In the genomic region with DNA sequence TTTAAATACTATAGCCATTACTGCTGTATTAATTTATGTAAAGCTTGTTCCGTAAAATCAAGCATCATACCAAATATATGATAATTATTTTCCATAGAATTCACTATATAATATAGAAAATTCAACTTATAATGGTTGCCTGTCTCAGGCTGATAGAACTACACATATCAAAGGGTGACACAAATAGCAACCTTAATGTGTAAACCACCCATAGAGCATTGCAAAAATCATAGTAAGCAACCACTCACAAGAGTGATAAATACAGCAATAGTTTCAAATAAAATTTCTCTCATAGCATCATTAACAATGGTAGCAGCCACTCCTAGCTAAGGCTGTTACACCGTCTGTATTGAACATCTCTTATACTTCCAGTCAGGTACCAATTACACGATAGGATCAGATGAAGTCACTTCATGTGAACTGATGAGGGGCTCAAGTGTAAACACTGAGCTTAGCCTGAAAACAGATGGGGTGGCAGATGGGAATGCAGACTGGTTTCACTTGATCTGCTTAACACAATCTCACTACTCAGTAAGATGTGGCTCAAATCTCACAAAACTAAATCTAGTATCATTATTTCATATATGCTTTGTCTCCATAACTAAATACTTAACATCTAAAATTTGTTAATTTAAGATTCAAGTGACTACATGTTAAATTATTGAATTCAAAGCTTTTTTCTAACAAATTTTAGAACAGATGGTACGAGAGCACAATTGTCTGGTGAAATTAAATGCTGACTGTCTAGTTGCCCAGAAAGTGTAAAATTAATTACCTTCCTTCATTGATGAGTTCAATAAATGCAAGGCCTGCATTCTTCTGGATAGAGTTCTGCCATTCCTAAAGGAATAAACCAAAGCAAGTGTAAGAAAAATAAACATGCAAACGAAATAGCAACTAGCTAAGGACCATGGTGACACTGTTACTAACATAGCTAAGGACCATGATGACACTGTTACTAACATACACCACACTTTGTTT, we compare ENCODE assay signal across 12 mouse cellular contexts.
DNase-seq lines count a peak whose midpoint lies in the region; ATAC-seq and TF ChIP-seq lines count a peak whose summit lies in the region.
"Had no signal": no experiment of that assay in that cellular context is flagged by ENCODE, and none has a peak within 500 bp of the region (broad histone marks: within the 10 kb centered on the region; RNA-seq: fewer than 3 reads in every experiment).

No protein-coding gene starts in this region.

- H3K4me2 ChIP-seq in embryonic facial prominence, embryonic 11.5 days (ENCODE audit: low read depth, low read length): no peak overlapping the region
- H3K4me2 ChIP-seq in forebrain, postnatal 0 days (ENCODE audit: low read depth): no peak overlapping the region
- no peak overlapping the region for H3K4me2 ChIP-seq in midbrain, embryonic 14.5 days (ENCODE audit: low read length)
- H3K4me2 ChIP-seq: heart, embryonic 11.5 days; liver, embryonic 11.5 days had no signal

- H3K9me3 ChIP-seq in embryonic facial prominence, embryonic 11.5 days (replicated peaks; ENCODE audit: control insufficient read depth, low read length): no peaks in the 10 kb centered on the region
- H3K9me3 ChIP-seq in embryonic facial prominence, embryonic 10.5 days: no peaks in the 10 kb centered on the region
- H3K9me3 ChIP-seq in forebrain, postnatal 0 days (ENCODE audit: low read length): no peaks in the 10 kb centered on the region
- H3K9me3 ChIP-seq in midbrain, embryonic 14.5 days (ENCODE audit: control insufficient read depth, low read length): no peaks in the 10 kb centered on the region

- H3K4me3 ChIP-seq in embryonic facial prominence, embryonic 11.5 days (ENCODE audit: low read depth, low read length): no peak overlapping the region
- no peak overlapping the region for H3K4me3 ChIP-seq in embryonic facial prominence, embryonic 10.5 days
- H3K4me3 ChIP-seq in cerebellum, adult 2 months (replicated peaks; ENCODE audit: insufficient read depth, low read depth, low read length): no peak overlapping the region
- no peak overlapping the region for H3K4me3 ChIP-seq in forebrain, postnatal 0 days (ENCODE audit: low read depth, low read length)
- no peak overlapping the region for H3K4me3 ChIP-seq in midbrain, embryonic 14.5 days (replicated peaks; ENCODE audit: low read depth, low read length)

- no peak for TF ChIP-seq POLR2A in cerebellum, adult 2 months (IDR thresholded peaks at IDR 0.05; ENCODE audit: borderline replicate concordance, insufficient read depth, low read length)

- no peak overlapping the region for H3K27ac ChIP-seq in embryonic facial prominence, embryonic 11.5 days (replicated peaks; ENCODE audit: low read depth, low read length)
- no peak overlapping the region for H3K27ac ChIP-seq in embryonic facial prominence, embryonic 10.5 days (replicated peaks)
- no peak overlapping the region for H3K27ac ChIP-seq in cerebellum, adult 2 months (ENCODE audit: insufficient read depth, low read length)
- no peak overlapping the region for H3K27ac ChIP-seq in forebrain, postnatal 0 days (ENCODE audit: low read depth, low read length)
- H3K27ac ChIP-seq in midbrain, embryonic 14.5 days (replicated peaks; ENCODE audit: low read depth, low read length): no peak overlapping the region

- H3K36me3 ChIP-seq in embryonic facial prominence, embryonic 11.5 days (replicated peaks; ENCODE audit: control insufficient read depth, insufficient read depth, low read depth, low read length): no peaks in the 10 kb centered on the region
- no peaks in the 10 kb centered on the region for H3K36me3 ChIP-seq in embryonic facial prominence, embryonic 10.5 days (replicated peaks)
- H3K36me3 ChIP-seq in forebrain, postnatal 0 days (ENCODE audit: insufficient read depth): no peaks in the 10 kb centered on the region
- H3K36me3 ChIP-seq in midbrain, embryonic 14.5 days (ENCODE audit: control insufficient read depth, insufficient read depth, low read length): no peaks in the 10 kb centered on the region

- no peaks in the 10 kb centered on the region for H3K4me1 ChIP-seq in embryonic facial prominence, embryonic 11.5 days (ENCODE audit: control insufficient read depth, insufficient read depth, low read length)
- no peaks in the 10 kb centered on the region for H3K4me1 ChIP-seq in embryonic facial prominence, embryonic 10.5 days
- no peaks in the 10 kb centered on the region; the same call in 1 of the 2 replicates for H3K4me1 ChIP-seq in cerebellum, adult 2 months (ENCODE audit: control insufficient read depth, insufficient read depth, low read length)
- no peaks in the 10 kb centered on the region for H3K4me1 ChIP-seq in forebrain, postnatal 0 days (ENCODE audit: insufficient read depth)
- no peaks in the 10 kb centered on the region for H3K4me1 ChIP-seq in midbrain, embryonic 14.5 days (ENCODE audit: control insufficient read depth, insufficient read depth, low read length)

- WGBS in embryonic facial prominence, embryonic 11.5 days: 67% methylated on average over 5 of the region's 5 CpGs
- 72% methylated on average over 5 of the region's 5 CpGs for WGBS in embryonic facial prominence, embryonic 10.5 days
- 37% methylated on average over 5 of the region's 5 CpGs for WGBS in cerebellum, adult 2 months
- WGBS in forebrain, postnatal 0 days: 60% methylated on average over 5 of the region's 5 CpGs
- WGBS in midbrain, embryonic 14.5 days: 63% methylated on average over 5 of the region's 5 CpGs

- no peaks in the 10 kb centered on the region for H3K27me3 ChIP-seq in embryonic facial prominence, embryonic 11.5 days (ENCODE audit: control insufficient read depth, insufficient read depth, low read length)
- no peaks in the 10 kb centered on the region for H3K27me3 ChIP-seq in embryonic facial prominence, embryonic 10.5 days (replicated peaks; ENCODE audit: low read depth, poor library complexity, severe bottlenecking)
- no peaks in the 10 kb centered on the region for H3K27me3 ChIP-seq in cerebellum, adult 2 months (ENCODE audit: control insufficient read depth, insufficient read depth, low read length)
- no peaks in the 10 kb centered on the region for H3K27me3 ChIP-seq in forebrain, postnatal 0 days (ENCODE audit: insufficient read depth, low read length)
- no peaks in the 10 kb centered on the region for H3K27me3 ChIP-seq in midbrain, embryonic 14.5 days (ENCODE audit: control insufficient read depth, insufficient read depth, low read length)

- no peak for ATAC-seq in embryonic facial prominence, embryonic 11.5 days (replicated peaks; ENCODE audit: insufficient number of reproducible peaks, low FRiP score, low TSS enrichment, low read depth)
- peak; percentile 93 for ATAC-seq in forebrain, postnatal 0 days
- ATAC-seq in midbrain, embryonic 14.5 days (ENCODE audit: low FRiP score, low TSS enrichment): peak; percentile 60
- ATAC-seq: intestine, embryonic 16.5 days had no signal

- TF ChIP-seq CTCF in cerebellum, adult 2 months (IDR thresholded peaks at IDR 0.05; ENCODE audit: borderline replicate concordance, insufficient read depth, low read depth, low read length): no peak
- no peak for TF ChIP-seq CTCF in forebrain, postnatal 0 days (IDR thresholded peaks at IDR 0.05; ENCODE audit: low read depth)

- no peak overlapping the region for H3K9ac ChIP-seq in embryonic facial prominence, embryonic 11.5 days (replicated peaks; ENCODE audit: low read length)
- H3K9ac ChIP-seq in forebrain, postnatal 0 days: no peak overlapping the region
- no peak overlapping the region for H3K9ac ChIP-seq in midbrain, embryonic 14.5 days (replicated peaks; ENCODE audit: low read length)

- peak; percentile 40 for DNase-seq in embryonic facial prominence, embryonic 11.5 days (ENCODE audit: low spot score)
- DNase-seq in embryonic facial prominence, embryonic 10.5 days (ENCODE audit: low spot score): no peak
- peak; percentile 66 to 84 for DNase-seq in cerebellum, adult 2 months
- peak; percentile 75 for DNase-seq in forebrain, postnatal 0 days
- peak; percentile 47 for DNase-seq in midbrain, embryonic 14.5 days
- DNase-seq in thymus, postnatal 14 days: no peak
- no peak for DNase-seq in adrenal gland, postnatal 25 days
- DNase-seq in adrenal gland, adult 18-20 months (ENCODE audit: low spot score in 2 of 2): no peak
- DNase-seq: lung, postnatal 36 days had no signal

Comparison
In these comparisons a context has a peak if more than half of its experiments do, and no peak if none do; other contexts are left out.
1. DNase-seq: peak in embryonic facial prominence, embryonic 11.5 days (single experiment), cerebellum, adult 2 months (2 of 2), forebrain, postnatal 0 days (single experiment) and midbrain, embryonic 14.5 days (single experiment); none in embryonic facial prominence, embryonic 10.5 days (single experiment), thymus, postnatal 14 days (single experiment), adrenal gland, postnatal 25 days (single experiment) and adrenal gland, adult 18-20 months (0 of 2).